In the genomic region with DNA sequence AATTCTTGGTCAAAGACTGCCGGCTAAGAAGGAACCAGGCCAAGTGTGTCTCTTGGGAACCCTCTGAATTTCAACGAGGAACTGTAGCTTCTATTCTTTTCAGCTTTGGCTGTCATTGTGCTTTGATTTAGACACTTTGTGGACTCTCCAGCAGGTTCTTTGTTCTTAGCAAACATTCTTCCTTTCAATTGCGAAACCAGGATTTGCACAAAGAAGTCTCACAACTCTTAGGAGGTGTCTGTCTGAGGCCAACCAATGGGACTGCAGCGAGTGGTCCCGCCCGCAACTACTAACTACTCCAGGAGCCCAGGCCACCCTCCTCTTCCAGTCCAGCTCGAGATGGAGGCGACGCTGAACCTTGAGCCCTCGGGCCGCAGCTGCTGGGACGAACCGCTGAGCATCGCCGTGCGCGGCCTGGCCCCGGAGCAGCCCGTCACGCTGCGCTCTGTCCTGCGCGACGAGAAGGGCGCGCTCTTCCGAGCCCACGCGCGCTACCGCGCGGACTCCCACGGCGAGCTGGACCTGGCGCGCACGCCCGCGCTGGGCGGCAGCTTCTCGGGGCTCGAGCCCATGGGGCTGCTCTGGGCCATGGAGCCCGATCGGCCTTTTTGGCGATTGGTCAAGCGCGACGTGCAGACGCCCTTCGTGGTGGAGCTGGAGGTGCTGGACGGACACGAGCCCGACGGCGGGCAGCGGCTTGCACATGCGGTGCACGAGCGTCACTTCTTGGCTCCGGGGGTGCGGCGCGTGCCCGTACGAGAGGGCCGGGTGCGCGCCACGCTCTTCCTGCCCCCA, we compare ENCODE assay signal across 8 mouse cellular contexts. TPM values are rescaled to one million over a fixed set of nuclear protein-coding genes. Genes with fewer than 3 reads are reported as not detected.
DNase-seq lines count a peak whose midpoint lies in the region; ATAC-seq lines count a peak whose summit lies in the region.
"Not testable (repeated sequence)": the region's sequence is repeated elsewhere in the genome, so short reads cannot be mapped to it uniquely, and the experiment has no call there.

A gene (plus strand): TSS at position 320 of the 795 bp plus-strand sequence.

- peak within 1 kb of the TSS; percentile 43 for H3K4me3 ChIP-seq in embryonic facial prominence, embryonic 11.5 days (ENCODE audit: low read depth, low read length)
- H3K4me3 ChIP-seq in intestine, embryonic 16.5 days (ENCODE audit: low read length), result peak within 1 kb of the TSS; percentile 53

- DNase-seq in adrenal gland, postnatal 10 days, result peak; percentile 75
- peak; percentile 80 for DNase-seq in embryonic facial prominence, embryonic 11.5 days (ENCODE audit: low spot score)
- peak; percentile 63 to 70 for DNase-seq in left cerebral cortex, postnatal 14 days (ENCODE audit: low spot score in 2 of 2)
- DNase-seq in right cerebral cortex, adult 2 months (ENCODE audit: low spot score in 2 of 2), result peak; percentile 49 to 57
- peak; percentile 80 for DNase-seq in urinary bladder, postnatal 14 days (ENCODE audit: low spot score)

- not testable (repeated sequence) for H3K36me3 ChIP-seq in embryonic facial prominence, embryonic 11.5 days (replicated peaks; ENCODE audit: control insufficient read depth, insufficient read depth, low read depth, low read length); intestine, embryonic 16.5 days (ENCODE audit: control insufficient read depth, insufficient read depth, low read length)

- H3K27me3 ChIP-seq in embryonic facial prominence, embryonic 11.5 days (ENCODE audit: control insufficient read depth, insufficient read depth, low read length); intestine, embryonic 16.5 days (replicated peaks; ENCODE audit: control insufficient read depth, insufficient read depth, low read length): not testable (repeated sequence)

- intact Hi-C loops in left cerebral cortex, postnatal 14 days (cut with DNase I), result not testable (repeated sequence)

- ATAC-seq in embryonic facial prominence, embryonic 11.5 days (replicated peaks; ENCODE audit: insufficient number of reproducible peaks, low FRiP score, low TSS enrichment, low read depth), result peak; percentile 93
- ATAC-seq in granulocyte monocyte progenitor cell, adult 5-6 weeks (replicated peaks; ENCODE audit: poor library complexity, severe bottlenecking), result peak; percentile 98
- ATAC-seq in intestine, embryonic 16.5 days, result peak; percentile 99
- peak; percentile 87 for ATAC-seq in megakaryocyte, adult 5-6 weeks (ENCODE audit: poor library complexity, severe bottlenecking)

- WGBS in embryonic facial prominence, embryonic 11.5 days, result under 1% methylated on average over 49 of the region's 70 CpGs
- 1% methylated on average over 50 of the region's 70 CpGs for WGBS in intestine, embryonic 16.5 days

- not testable (repeated sequence) for H3K27ac ChIP-seq in embryonic facial prominence, embryonic 11.5 days (replicated peaks; ENCODE audit: low read depth, low read length)
- H3K27ac ChIP-seq in intestine, embryonic 16.5 days (ENCODE audit: low read length), result peak within 1 kb of the TSS; percentile 90

- not testable (repeated sequence) for H3K9me3 ChIP-seq in embryonic facial prominence, embryonic 11.5 days (replicated peaks; ENCODE audit: control insufficient read depth, low read length); intestine, embryonic 16.5 days (ENCODE audit: control insufficient read depth, low read length)

- H3K9ac ChIP-seq in embryonic facial prominence, embryonic 11.5 days (replicated peaks; ENCODE audit: low read length), result peak within 1 kb of the TSS; percentile 68
- H3K9ac ChIP-seq in intestine, embryonic 16.5 days (ENCODE audit: low read depth, low read length), result peak within 1 kb of the TSS; percentile 70

- not testable (repeated sequence) for H3K4me1 ChIP-seq in embryonic facial prominence, embryonic 11.5 days (ENCODE audit: control insufficient read depth, insufficient read depth, low read length)
- peaks cover 15% of the 10 kb centered on the region for H3K4me1 ChIP-seq in intestine, embryonic 16.5 days (ENCODE audit: control insufficient read depth, insufficient read depth, low read length)

- H3K4me2 ChIP-seq in embryonic facial prominence, embryonic 11.5 days (ENCODE audit: low read depth, low read length), result peak within 1 kb of the TSS; percentile 31
- peak within 1 kb of the TSS; percentile 57 for H3K4me2 ChIP-seq in intestine, embryonic 16.5 days (ENCODE audit: low read depth, low read length)

RNA-seq across cellular contexts. Expression of the gene that starts here (rescaled TPM):
- 10 to 100 TPM; 19.9 to 20.0 TPM for total RNA-seq in adrenal gland, postnatal 10 days (2021)
- polyA plus RNA-seq in embryonic facial prominence, embryonic 11.5 days (2014; fragmentation: Nextera tagmentation; extraction: Ambion mirVana), result 36.0 and 41.3 TPM in 2 replicates
- 14.7 and 16.2 TPM in 2 replicates for total RNA-seq in granulocyte monocyte progenitor cell, adult 5-6 weeks (2014; fragmentation: Nextera tagmentation)
- 9.6 and 12.3 TPM in 2 replicates for total RNA-seq in granulocyte monocyte progenitor cell, adult 5-6 weeks (2017)
- 159 and 188 TPM in 2 replicates for polyA plus RNA-seq in intestine, embryonic 16.5 days (2015; fragmentation: Nextera tagmentation; extraction: Ambion mirVana)
- 10 to 100 TPM; 10.4 to 17.0 TPM for total RNA-seq in left cerebral cortex, postnatal 14 days (2021)
- total RNA-seq in megakaryocyte, adult 5-6 weeks (2015), result 2.5 and 6.0 TPM in 2 replicates
- total RNA-seq in megakaryocyte, adult 5-6 weeks (2017), result 10.6 and 11.8 TPM in 2 replicates
